Comparison of ENCODE assay signal across 8 mouse cellular contexts in genomic region chr13:12106662-12107632, GRCm38 (mm10). TPM values are rescaled to one million over a fixed set of nuclear protein-coding genes. Genes with fewer than 3 reads are reported as not detected.
DNase-seq lines count a peak whose midpoint lies in the region; ATAC-seq and TF ChIP-seq lines count a peak whose summit lies in the region.

TSS of gene Ryr2 (minus strand) at chr13:12106945.

- TF ChIP-seq CTCF in lung, embryonic 14.5 days (IDR thresholded peaks at IDR 0.05; ENCODE audit: low read depth): peak; percentile 79

- peak within 1 kb of the TSS; percentile 80 for H3K4me3 ChIP-seq in hindbrain, embryonic 12.5 days
- peak within 1 kb of the TSS; percentile 66 for H3K4me3 ChIP-seq in lung, embryonic 14.5 days (ENCODE audit: low read depth, low read length)

- no peaks in the 10 kb centered on the region for H3K9me3 ChIP-seq in hindbrain, embryonic 12.5 days (replicated peaks)
- H3K9me3 ChIP-seq in lung, embryonic 14.5 days (ENCODE audit: low read depth, low read length): no peaks in the 10 kb centered on the region

- 8% methylated on average over 54 of the region's 64 CpGs for WGBS in hindbrain, embryonic 12.5 days
- WGBS in lung, embryonic 14.5 days: 10% methylated on average over 49 of the region's 64 CpGs

- DNase-seq in WW6 (ENCODE audit: low read depth, low spot score): peak; percentile 73
- peak; percentile 91 for DNase-seq in cerebellum, adult 9-10 months
- peak; percentile 73 to 84 for DNase-seq in layer of hippocampus, postnatal 10 days (ENCODE audit: low spot score in 2 of 2)
- DNase-seq in lung, embryonic 14.5 days: peak; percentile 81
- peak; percentile 41 for DNase-seq in ovary, postnatal 14 days (ENCODE audit: low spot score)
- peak; percentile 82 for DNase-seq in thymus, postnatal 4 days

- peak within 1 kb of the TSS; percentile 98 for H3K4me2 ChIP-seq in hindbrain, embryonic 12.5 days (replicated peaks)
- peak within 1 kb of the TSS; percentile 95 for H3K4me2 ChIP-seq in lung, embryonic 14.5 days

- peak within 1 kb of the TSS; percentile 68; the same call in 1 of the 2 replicates for H3K27ac ChIP-seq in hindbrain, embryonic 12.5 days
- H3K27ac ChIP-seq in lung, embryonic 14.5 days (ENCODE audit: low read depth): peak within 1 kb of the TSS; percentile 36; the same call in 1 of the 2 replicates

- ATAC-seq in frontal cortex, adult (ENCODE audit: low TSS enrichment): peak; percentile 61
- peak; percentile 88 for ATAC-seq in hindbrain, embryonic 12.5 days (ENCODE audit: low FRiP score)
- ATAC-seq in lung, embryonic 14.5 days (ENCODE audit: insufficient read depth): peak; percentile 85

- H3K36me3 ChIP-seq in hindbrain, embryonic 12.5 days: no peaks in the 10 kb centered on the region
- H3K36me3 ChIP-seq in lung, embryonic 14.5 days (ENCODE audit: insufficient read depth): no peaks in the 10 kb centered on the region

- peaks cover 36% of the 10 kb centered on the region for H3K27me3 ChIP-seq in hindbrain, embryonic 12.5 days
- H3K27me3 ChIP-seq in lung, embryonic 14.5 days (ENCODE audit: insufficient read depth, low read length): peaks cover 31% of the 10 kb centered on the region

- H3K4me1 ChIP-seq in hindbrain, embryonic 12.5 days: peaks cover 11% of the 10 kb centered on the region
- H3K4me1 ChIP-seq in lung, embryonic 14.5 days (ENCODE audit: insufficient read depth): no peaks in the 10 kb centered on the region

- H3K9ac ChIP-seq in hindbrain, embryonic 12.5 days: peak within 1 kb of the TSS; percentile 82
- peak within 1 kb of the TSS; percentile 61 for H3K9ac ChIP-seq in lung, embryonic 14.5 days

RNA-seq across cellular contexts. Expression of gene Ryr2, which starts in this region (rescaled TPM):
- polyA plus RNA-seq in hindbrain, embryonic 12.5 days (2016; fragmentation: Nextera tagmentation; extraction: Ambion mirVana): 1.1 and 1.3 TPM in 2 replicates
- 100 to 1,000 TPM; 112 to 140 TPM for total RNA-seq in layer of hippocampus, postnatal 10 days (2021)
- polyA plus RNA-seq in lung, embryonic 14.5 days (2014; fragmentation: Nextera tagmentation; extraction: Ambion mirVana): 2.3 TPM in 2 replicates

Comparison
In these comparisons a context has a peak if more than half of its experiments do, and no peak if none do; other contexts are left out.
1. Peak in every context shown above with its lines: DNase-seq, ATAC-seq, H3K4me3 ChIP-seq and H3K27ac ChIP-seq.
2. DNase-seq: peak in every context shown above with its lines; median percentile 91 in cerebellum, adult 9-10 months; 82 in thymus, postnatal 4 days; 81 in lung, embryonic 14.5 days; 78 in layer of hippocampus, postnatal 10 days; 73 in WW6; 41 in ovary, postnatal 14 days.